Mouse (Mus musculus) hindbrain, embryonic 12.5 days (tissue): Measurements from ENCODE around the gene Il11ra1. TPM values are rescaled to one million over a fixed set of nuclear protein-coding genes. Genes with fewer than 3 reads are reported as not detected.
"Not testable (repeated sequence)": the region's sequence is repeated elsewhere in the genome, so short reads cannot be mapped to it uniquely, and the experiment has no call there.

Source experiments
- ATAC-seq: fragments of 200-750 bp; cut with Nextera tagmentation; 2 replicates; pipeline ENCODE4 v1.8.0; 2017; ENCODE audit warnings: moderate TSS enrichment; ENCODE audit not compliant: low FRiP score
- H3K27ac ChIP-seq: fragments of 300-500 bp; sonication (generic); 2 replicates; pipeline ENCODE4 v1.5.1; 2016; ENCODE audit warnings: mild to moderate bottlenecking
- H3K27me3 ChIP-seq: fragments of 300-500 bp; sonication (generic); 2 replicates; pipeline ENCODE4 v1.6.1; 2016; ENCODE audit warnings: mild to moderate bottlenecking
- H3K36me3 ChIP-seq: fragments of 300-500 bp; sonication (generic); 2 replicates; pipeline ENCODE4 v1.6.1; 2016; ENCODE audit warnings: mild to moderate bottlenecking
- H3K4me1 ChIP-seq: fragments of 300-500 bp; sonication (generic); 2 replicates; pipeline ENCODE4 v1.6.1; 2016
- H3K4me2 ChIP-seq: fragments of 300-500 bp; sonication (generic); replicated peaks from 2 replicates; pipeline ENCODE4 v1.6.1; 2016; ENCODE audit warnings: mild to moderate bottlenecking
- H3K4me3 ChIP-seq: fragments of 300-500 bp; sonication (generic); 2 replicates; pipeline ENCODE4 v1.5.1; 2016; ENCODE audit warnings: mild to moderate bottlenecking
- H3K9ac ChIP-seq: fragments of 300-500 bp; sonication (generic); 2 replicates; pipeline ENCODE4 v1.6.1; 2016; ENCODE audit warnings: mild to moderate bottlenecking, moderate library complexity
- H3K9me3 ChIP-seq: fragments of 300-500 bp; sonication (generic); replicated peaks from 2 replicates; pipeline ENCODE4 v1.6.1; 2016; ENCODE audit warnings: mild to moderate bottlenecking
- WGBS: fragments of 180-500 bp; shearing (Covaris S2); methylation state at CpG from one replicate; pipeline ENCODE4 v1.1.7; 2016; 5-methylcytosine and 5-hydroxymethylcytosine counted together
- polyA plus RNA-seq: library from polyadenylated mRNA; unstranded; fragments of >200 nt; fragmentation: Nextera tagmentation; extraction: Ambion mirVana; gene quantifications from 2 replicates; pipeline ENCODE4 v1.2.1, GENCODE M21; 2016

Il11ra1 gene
- polyA plus RNA-seq, 1 experiment from 2014 or later: 125 TPM

GRCm38 (mm10) chr4:41681176-41681575 lies 18.6 kb upstream of the Il11ra1 start:
- no peaks in the 10 kb centered on the region for H3K27me3 ChIP-seq
- 66% methylated on average over 4 of the region's 4 CpGs for WGBS
- no peak overlapping the region for H3K9ac ChIP-seq
- peaks cover 69% of the 10 kb centered on the region for H3K4me1 ChIP-seq
- H3K4me2 ChIP-seq: no peak overlapping the region
- H3K9me3 ChIP-seq: no peaks in the 10 kb centered on the region
- no peaks in the 10 kb centered on the region for H3K36me3 ChIP-seq
- 0 out of 2 replicates have a peak overlapping the region, but pooled peaks have one; percentile 12 for H3K27ac ChIP-seq
- no peak overlapping the region for H3K4me3 ChIP-seq
- ATAC-seq: no peak

- Histone ChIP-seq H3K27ac (peak overlapping the region; percentile 80), H3K36me3 (no peaks in the 10 kb centered on the region), H3K4me2 (0 out of 2 replicates have a peak overlapping the region, but pooled peaks have one; percentile 36), H3K4me1 (peaks cover 62% of the 10 kb centered on the region), H3K27me3 (no peaks in the 10 kb centered on the region), H3K4me3 (no peak overlapping the region), H3K9ac (0 out of 2 replicates have a peak overlapping the region, but pooled peaks have one; percentile 38), H3K9me3 (no peaks in the 10 kb centered on the region)
- ATAC-seq: no peak
- WGBS: 65% methylated on average over 10 of the region's 10 CpGs
Observed at GRCm38 (mm10) chr4:41681947-41682346, 17.8 kb upstream of the Il11ra1 start.

- ATAC-seq: no peak
- H3K4me2 ChIP-seq: peak overlapping the region; percentile 36
- no peaks in the 10 kb centered on the region for H3K27me3 ChIP-seq
- peak overlapping the region; percentile 80 for H3K27ac ChIP-seq
- no peaks in the 10 kb centered on the region for H3K9me3 ChIP-seq
- WGBS: 29% methylated on average over 6 of the region's 6 CpGs
- H3K36me3 ChIP-seq: no peaks in the 10 kb centered on the region
- H3K4me3 ChIP-seq: no peak overlapping the region
- peak overlapping the region; percentile 38; the same call in 1 of the 2 replicates for H3K9ac ChIP-seq
- H3K4me1 ChIP-seq: peaks cover 53% of the 10 kb centered on the region
Observed at GRCm38 (mm10) chr4:41682789-41683188, 17.0 kb upstream of the Il11ra1 start.

DNA sequence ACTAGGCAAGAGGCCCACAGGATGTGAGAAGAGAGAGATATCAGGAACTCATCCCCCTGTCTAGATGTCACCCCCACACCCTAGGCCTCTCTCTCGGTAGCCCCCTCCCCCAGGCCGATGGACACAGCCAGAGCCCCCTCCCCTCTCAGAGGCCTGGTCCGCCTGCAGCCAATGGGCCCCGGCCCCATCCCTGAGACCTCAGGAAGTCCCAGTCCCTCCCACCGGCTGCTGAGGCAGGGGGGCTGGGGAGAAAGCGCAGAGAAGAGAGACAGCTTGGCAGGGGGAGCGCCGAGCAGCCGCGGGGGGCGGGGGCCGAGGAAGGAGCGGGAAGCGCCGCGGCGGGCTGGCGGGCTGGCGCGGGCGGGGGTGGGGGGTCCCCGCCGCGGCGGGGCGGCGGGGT lies 16.5 kb upstream of the Il11ra1 start:
- not testable (repeated sequence) for H3K36me3 ChIP-seq, H3K27me3 ChIP-seq, H3K9me3 ChIP-seq, H3K9ac ChIP-seq
- peak; percentile 36 for ATAC-seq
- Histone ChIP-seq H3K4me2 (peak overlapping the region; percentile 46), H3K4me3 (peak overlapping the region; percentile 23; the same call in 1 of the 2 replicates), H3K27ac (peak overlapping the region; percentile 80; the same call in 1 of the 2 replicates), H3K4me1 (peaks cover 48% of the 10 kb centered on the region)
- WGBS: 1% methylated on average over 12 of the region's 27 CpGs

- peak overlapping the region; percentile 37 for H3K4me2 ChIP-seq
- peak; percentile 63 for ATAC-seq
- WGBS: under 1% methylated on average over 24 of the region's 27 CpGs
- not testable (repeated sequence) for H3K9me3 ChIP-seq, H3K27me3 ChIP-seq, H3K36me3 ChIP-seq, H3K9ac ChIP-seq, H3K4me3 ChIP-seq
- peak overlapping the region; percentile 86 for H3K27ac ChIP-seq
- H3K4me1 ChIP-seq: peaks cover 42% of the 10 kb centered on the region
Observed at GRCm38 (mm10) chr4:41684131-41684930, 15.5 kb upstream of the Il11ra1 start.

- H3K36me3 ChIP-seq, H3K4me3 ChIP-seq, H3K27me3 ChIP-seq, H3K9ac ChIP-seq, H3K9me3 ChIP-seq: not testable (repeated sequence)
- H3K4me1 ChIP-seq: peaks cover 35% of the 10 kb centered on the region
- ATAC-seq: 0 out of 2 replicates have a peak, but pooled peaks have one; percentile 24
- under 1% methylated on average over 14 of the region's 14 CpGs for WGBS
- peak overlapping the region; percentile 75; the same call in 1 of the 2 replicates for H3K27ac ChIP-seq
- H3K4me2 ChIP-seq: 0 out of 2 replicates have a peak overlapping the region, but pooled peaks have one; percentile 13
Observed at GRCm38 (mm10) chr4:41684931-41685453, 14.8 kb upstream of the Il11ra1 start.

- not testable (repeated sequence) for H3K27me3 ChIP-seq, H3K4me3 ChIP-seq, H3K9me3 ChIP-seq, H3K36me3 ChIP-seq, H3K4me2 ChIP-seq, H3K9ac ChIP-seq
- ATAC-seq: 0 out of 2 replicates have a peak, but pooled peaks have one; percentile 24
- Histone ChIP-seq H3K27ac (peak overlapping the region; percentile 73), H3K4me1 (peaks cover 26% of the 10 kb centered on the region)
- WGBS: 19% methylated on average over 10 of the region's 10 CpGs
Observed at GRCm38 (mm10) chr4:41685882-41686492, 13.8 kb upstream of the Il11ra1 start.

- H3K9ac ChIP-seq, H3K27me3 ChIP-seq, H3K4me2 ChIP-seq, H3K9me3 ChIP-seq, ATAC-seq, H3K36me3 ChIP-seq, H3K4me3 ChIP-seq: not testable (repeated sequence)
- Histone ChIP-seq H3K27ac (peak overlapping the region; percentile 52), H3K4me1 (peaks cover 11% of the 10 kb centered on the region)
- 55% methylated on average over 1 of the region's 1 CpGs for WGBS
Observed at GRCm38 (mm10) chr4:41688562-41688961, 11.2 kb upstream of the Il11ra1 start.

DNA sequence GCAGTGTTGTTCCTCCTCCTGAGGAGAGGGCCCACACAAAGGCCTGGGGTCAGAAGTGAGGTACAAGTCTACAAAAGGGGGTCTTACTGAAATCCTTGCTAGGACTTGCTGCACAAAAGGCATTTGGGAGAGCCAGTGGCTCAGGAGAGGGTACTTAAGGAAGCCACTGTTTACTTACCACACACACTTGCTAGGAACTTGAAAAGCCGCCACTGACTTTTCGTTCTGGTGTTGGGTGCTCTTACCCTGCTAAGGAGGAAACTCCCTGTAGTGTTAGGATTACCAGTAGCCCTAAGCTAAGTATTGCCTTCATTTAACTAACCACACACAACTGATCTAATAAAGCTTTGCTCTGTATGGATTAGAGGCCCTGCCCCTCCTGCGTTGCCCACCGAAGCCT lies 9.8 kb upstream of the Il11ra1 start:
- no CpG with 5 or more reads among the region's 4 CpGs for WGBS
- not testable (repeated sequence) for H3K27ac ChIP-seq, H3K4me3 ChIP-seq, H3K4me1 ChIP-seq, H3K9ac ChIP-seq, ATAC-seq, H3K36me3 ChIP-seq, H3K27me3 ChIP-seq, H3K9me3 ChIP-seq, H3K4me2 ChIP-seq

- ATAC-seq, H3K27ac ChIP-seq, H3K36me3 ChIP-seq, H3K27me3 ChIP-seq, H3K9me3 ChIP-seq, H3K4me1 ChIP-seq: not testable (repeated sequence)
- Histone ChIP-seq H3K4me2 (peak overlapping the region; percentile 50), H3K4me3 (peak overlapping the region; percentile 22), H3K9ac (0 out of 2 replicates have a peak overlapping the region, but pooled peaks have one; percentile 18)
- 4% methylated on average over 4 of the region's 4 CpGs for whole genome bisulfite sequencing
Observed at GRCm38 (mm10) chr4:41693511-41693910, 6.3 kb upstream of the Il11ra1 start.

DNA sequence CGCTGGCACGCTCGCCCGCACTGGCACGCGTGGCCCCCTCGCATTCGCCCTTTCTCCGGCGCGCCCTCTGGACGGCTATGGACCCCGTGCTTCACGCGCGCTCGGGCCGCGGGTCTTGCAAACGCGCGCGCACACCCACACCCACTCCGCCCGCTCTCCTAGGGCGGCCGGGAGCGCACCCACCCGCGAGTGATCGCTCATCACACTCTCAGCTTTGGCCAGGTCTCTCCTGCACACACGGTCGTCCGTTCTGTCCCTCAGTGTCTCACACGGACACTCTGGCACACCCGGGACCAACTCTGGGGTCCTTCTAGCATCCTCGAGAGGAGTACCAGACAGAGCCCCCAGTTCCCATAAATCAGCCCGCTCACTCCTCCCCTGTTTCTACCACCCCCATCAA lies 4.0 kb upstream of the Il11ra1 start:
- not testable (repeated sequence) for H3K4me1 ChIP-seq, H3K27ac ChIP-seq, H3K36me3 ChIP-seq, H3K9me3 ChIP-seq, ATAC-seq, H3K9ac ChIP-seq, H3K27me3 ChIP-seq
- H3K4me2 ChIP-seq: peak overlapping the region; percentile 41; the same call in 1 of the 2 replicates
- H3K4me3 ChIP-seq: peak overlapping the region; percentile 25
- 5% methylated on average over 15 of the region's 38 CpGs for WGBS

DNA sequence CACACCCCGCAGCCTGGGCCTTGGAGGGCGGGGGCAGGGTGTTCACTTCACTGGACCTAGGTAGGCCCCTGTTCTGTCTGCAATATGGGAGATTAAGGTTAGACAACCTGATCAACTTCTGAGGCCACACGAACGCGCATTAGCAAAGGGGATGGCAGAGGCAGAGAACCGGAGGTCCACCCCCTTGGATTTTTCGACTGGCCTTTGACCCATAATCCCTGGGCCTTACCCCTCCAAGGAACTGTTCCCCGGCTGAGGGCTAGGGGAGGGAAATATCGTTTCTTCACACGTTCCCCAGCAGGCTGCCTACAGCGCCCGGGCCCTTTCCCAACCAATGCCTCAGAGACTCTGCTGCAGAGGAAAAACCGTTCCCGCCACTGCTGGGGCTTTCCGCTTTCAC lies 3.3 kb upstream of the Il11ra1 start:
- not testable (repeated sequence) for H3K9ac ChIP-seq, H3K4me1 ChIP-seq, H3K27ac ChIP-seq, H3K27me3 ChIP-seq, H3K36me3 ChIP-seq, ATAC-seq, H3K4me2 ChIP-seq, H3K4me3 ChIP-seq, H3K9me3 ChIP-seq
- 6% methylated on average over 12 of the region's 15 CpGs for WGBS
